Mouse (Mus musculus): ENCODE results near the gene Cinp.

Gene Cinp

GRCm38 (mm10) chr12:110889036-110890020 lies at the start of gene Cinp, which contains the start of gene Tecpr2:
Gene Cinp, minus strand, starts transcription at chr12:110889145.
Gene Tecpr2, plus strand, starts transcription at chr12:110889264.
- DNase-seq (ENCODE audit: low spot score in 2 of 2) = peak; percentile 98

GRCm38 (mm10) chr12:110937496-110937895 lies 48.6 kb upstream of the Cinp start:
- DNase-seq (ENCODE audit: low spot score in 2 of 2) = no peak

GRCm38 (mm10) chr12:110935983-110936620 lies 47.2 kb upstream of the Cinp start:
- DNase-seq (ENCODE audit: low spot score in 2 of 2) = peak; percentile 63

- no peak for DNase-seq (ENCODE audit: low spot score in 2 of 2)
These were observed 43.9 kb upstream of the Cinp start for GRCm38 (mm10) chr12:110932820-110933219.

GRCm38 (mm10) chr12:110921572-110921971 lies 32.6 kb upstream of the Cinp start:
- DNase-seq (ENCODE audit: low spot score in 2 of 2) = no peak

GRCm38 (mm10) chr12:110920254-110920653 lies 31.3 kb upstream of the Cinp start:
- DNase-seq (ENCODE audit: low spot score in 2 of 2) = no peak

- no peak for DNase-seq (ENCODE audit: low spot score in 2 of 2)
These were observed 26.8 kb upstream of the Cinp start for GRCm38 (mm10) chr12:110915761-110916160.

- no peak for DNase-seq (ENCODE audit: low spot score in 2 of 2)
These were observed 21.0 kb upstream of the Cinp start for GRCm38 (mm10) chr12:110909962-110910361.

- no peak for DNase-seq (ENCODE audit: low spot score in 2 of 2)
These were observed 18.9 kb upstream of the Cinp start for GRCm38 (mm10) chr12:110907845-110908244.

- DNase-seq (ENCODE audit: low spot score in 2 of 2) = peak; percentile 10 to 31
These were observed 14.6 kb upstream of the Cinp start for GRCm38 (mm10) chr12:110903536-110903935.

- no peak for DNase-seq (ENCODE audit: low spot score in 2 of 2)
These were observed 13.2 kb upstream of the Cinp start for GRCm38 (mm10) chr12:110902106-110902505.

- no peak for DNase-seq (ENCODE audit: low spot score in 2 of 2)
These were observed 2.9 kb upstream of the Cinp start for GRCm38 (mm10) chr12:110891887-110892286.

- no peak for DNase-seq (ENCODE audit: low spot score in 2 of 2)
These were observed 339 bp downstream of the Cinp start for GRCm38 (mm10) chr12:110888606-110889005.

GRCm38 (mm10) chr12:110888106-110888505 lies 839 bp downstream of the Cinp start:
- no peak for DNase-seq (ENCODE audit: low spot score in 2 of 2)

GRCm38 (mm10) chr12:110885251-110885650 lies 3.7 kb downstream of the Cinp start:
- DNase-seq (ENCODE audit: low spot score in 2 of 2) = no peak

- DNase-seq (ENCODE audit: low spot score in 2 of 2) = no peak
These were observed 6.7 kb downstream of the Cinp start for GRCm38 (mm10) chr12:110882291-110882690.

GRCm38 (mm10) chr12:110875351-110875750 lies 13.6 kb downstream of the Cinp start:
- DNase-seq (ENCODE audit: low spot score in 2 of 2) = no peak

GRCm38 (mm10) chr12:110871247-110871646 lies 17.7 kb downstream of the Cinp start:
- no peak for DNase-seq (ENCODE audit: low spot score in 2 of 2)

GRCm38 (mm10) chr12:110870107-110870506 lies 18.8 kb downstream of the Cinp start:
- peak in 1 of 2 experiments; percentile 18 for DNase-seq (ENCODE audit: low spot score in 2 of 2)

- no peak for DNase-seq (ENCODE audit: low spot score in 2 of 2)
These were observed 23.0 kb downstream of the Cinp start for GRCm38 (mm10) chr12:110865989-110866388.

GRCm38 (mm10) chr12:110865571-110865970 lies 23.4 kb downstream of the Cinp start:
- DNase-seq (ENCODE audit: low spot score in 2 of 2) = no peak

- no peak for DNase-seq (ENCODE audit: low spot score in 2 of 2)
These were observed 24.9 kb downstream of the Cinp start for GRCm38 (mm10) chr12:110864008-110864407.

GRCm38 (mm10) chr12:110861256-110861655 lies 27.7 kb downstream of the Cinp start:
- no peak for DNase-seq (ENCODE audit: low spot score in 2 of 2)
